Mouse (Mus musculus): Measurements from ENCODE around the gene 1700024G13Rik. TPM values are rescaled to one million over a fixed set of nuclear protein-coding genes. Genes with fewer than 3 reads are reported as not detected.
"Not testable (repeated sequence)": the region's sequence is repeated elsewhere in the genome, so short reads cannot be mapped to it uniquely, and the experiment has no call there.

Gene 1700024G13Rik
- polyA plus RNA-seq, 1 experiment: 0.52 TPM

- WGBS: 16% methylated on average over 15 of the region's 15 CpGs
- Histone ChIP-seq H3K4me3 (replicated peaks; ENCODE audit: insufficient read depth, low read depth, low read length) (peak overlapping the region; percentile 10), H3K27me3 (ENCODE audit: control insufficient read depth, insufficient read depth, low read length) (no peaks in the 10 kb centered on the region; the same call in 1 of the 2 replicates), H3K4me1 (ENCODE audit: control insufficient read depth, insufficient read depth, low read length) (peaks cover 4% of the 10 kb centered on the region; the same call in 1 of the 2 replicates), H3K27ac (ENCODE audit: insufficient read depth, low read length) (no peak overlapping the region)
- DNase-seq: peak; percentile 12 to 15
- no peak for TF ChIP-seq CTCF (IDR thresholded peaks at IDR 0.05; ENCODE audit: borderline replicate concordance, insufficient read depth, low read depth, low read length)
- no peak for TF ChIP-seq POLR2A (IDR thresholded peaks at IDR 0.05; ENCODE audit: borderline replicate concordance, insufficient read depth, low read length)
These were observed 6.6 kb downstream of the 1700024G13Rik start for GRCm38 (mm10) chr14:32381619-32382018.

GRCm38 (mm10) chr14:32381066-32381465 is 7.1 kb downstream of the 1700024G13Rik start:
- TF ChIP-seq CTCF (IDR thresholded peaks at IDR 0.05; ENCODE audit: borderline replicate concordance, insufficient read depth, low read depth, low read length) (no peak), POLR2A (IDR thresholded peaks at IDR 0.05; ENCODE audit: borderline replicate concordance, insufficient read depth, low read length) (no peak)
- peak overlapping the region; percentile 5 for H3K4me3 ChIP-seq (replicated peaks; ENCODE audit: insufficient read depth, low read depth, low read length)
- no peaks in the 10 kb centered on the region; the same call in 1 of the 2 replicates for H3K27me3 ChIP-seq (ENCODE audit: control insufficient read depth, insufficient read depth, low read length)
- WGBS: 11% methylated on average over 7 of the region's 7 CpGs
- peak; percentile 50 to 55 for DNase-seq
- no peak overlapping the region for H3K27ac ChIP-seq (ENCODE audit: insufficient read depth, low read length)
- peaks cover 4% of the 10 kb centered on the region; the same call in 1 of the 2 replicates for H3K4me1 ChIP-seq (ENCODE audit: control insufficient read depth, insufficient read depth, low read length)

- no peak overlapping the region for H3K27ac ChIP-seq (ENCODE audit: insufficient read depth, low read length)
- no peaks in the 10 kb centered on the region; the same call in 1 of the 2 replicates for H3K27me3 ChIP-seq (ENCODE audit: control insufficient read depth, insufficient read depth, low read length)
- 85% methylated on average over 3 of the region's 3 CpGs for WGBS
- no peak overlapping the region for H3K4me3 ChIP-seq (replicated peaks; ENCODE audit: insufficient read depth, low read depth, low read length)
- no peak for DNase-seq
- TF ChIP-seq CTCF (IDR thresholded peaks at IDR 0.05; ENCODE audit: borderline replicate concordance, insufficient read depth, low read depth, low read length) (no peak), POLR2A (IDR thresholded peaks at IDR 0.05; ENCODE audit: borderline replicate concordance, insufficient read depth, low read length) (no peak)
- peaks cover 4% of the 10 kb centered on the region; the same call in 1 of the 2 replicates for H3K4me1 ChIP-seq (ENCODE audit: control insufficient read depth, insufficient read depth, low read length)
These were observed 8.1 kb downstream of the 1700024G13Rik start for GRCm38 (mm10) chr14:32380099-32380480.

- Histone ChIP-seq H3K27me3 (ENCODE audit: control insufficient read depth, insufficient read depth, low read length) (no peaks in the 10 kb centered on the region; the same call in 1 of the 2 replicates), H3K27ac (ENCODE audit: insufficient read depth, low read length) (no peak overlapping the region), H3K4me3 (replicated peaks; ENCODE audit: insufficient read depth, low read depth, low read length) (no peak overlapping the region), H3K4me1 (ENCODE audit: control insufficient read depth, insufficient read depth, low read length) (peaks cover 4% of the 10 kb centered on the region; the same call in 1 of the 2 replicates)
- TF ChIP-seq POLR2A (IDR thresholded peaks at IDR 0.05; ENCODE audit: borderline replicate concordance, insufficient read depth, low read length) (no peak), CTCF (IDR thresholded peaks at IDR 0.05; ENCODE audit: borderline replicate concordance, insufficient read depth, low read depth, low read length) (no peak)
- no peak for DNase-seq
- 63% methylated on average over 22 of the region's 22 CpGs for WGBS
These were observed 8.6 kb downstream of the 1700024G13Rik start for GRCm38 (mm10) chr14:32379395-32380098.

DNA sequence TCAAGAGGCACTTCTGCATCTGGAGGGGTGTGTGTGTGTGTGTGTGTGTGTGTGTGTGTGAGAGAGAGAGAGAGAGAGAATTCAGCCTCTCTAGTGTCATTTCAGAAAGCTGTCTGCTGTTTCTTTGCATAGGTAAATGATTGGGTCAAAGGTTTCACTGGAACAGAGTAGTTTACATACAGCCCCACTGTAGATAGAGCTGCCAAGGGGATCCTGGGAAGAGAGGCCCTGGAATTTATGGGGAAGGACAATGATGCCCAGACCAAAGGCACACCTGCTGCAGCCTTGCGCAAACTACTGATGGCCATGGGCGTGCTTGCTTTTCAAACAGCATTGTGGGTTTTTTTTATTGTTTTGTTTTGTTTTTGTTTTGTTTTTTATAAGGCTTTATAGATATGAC is 15.7 kb downstream of the 1700024G13Rik start:
- Histone ChIP-seq H3K27me3 (ENCODE audit: control insufficient read depth, insufficient read depth, low read length) (no peaks in the 10 kb centered on the region; the same call in 1 of the 2 replicates), H3K27ac (ENCODE audit: insufficient read depth, low read length) (no peak overlapping the region), H3K4me1 (ENCODE audit: control insufficient read depth, insufficient read depth, low read length) (no peaks in the 10 kb centered on the region), H3K4me3 (replicated peaks; ENCODE audit: insufficient read depth, low read depth, low read length) (no peak overlapping the region)
- 97% methylated on average over 2 of the region's 2 CpGs for WGBS
- DNase-seq: no peak
- TF ChIP-seq POLR2A (IDR thresholded peaks at IDR 0.05; ENCODE audit: borderline replicate concordance, insufficient read depth, low read length): no peak
- TF ChIP-seq CTCF (IDR thresholded peaks at IDR 0.05; ENCODE audit: borderline replicate concordance, insufficient read depth, low read depth, low read length): no peak

GRCm38 (mm10) chr14:32369756-32370155 is 18.4 kb downstream of the 1700024G13Rik start:
- no peak for TF ChIP-seq POLR2A (IDR thresholded peaks at IDR 0.05; ENCODE audit: borderline replicate concordance, insufficient read depth, low read length)
- no peak overlapping the region for H3K4me3 ChIP-seq (replicated peaks; ENCODE audit: insufficient read depth, low read depth, low read length)
- H3K27me3 ChIP-seq (ENCODE audit: control insufficient read depth, insufficient read depth, low read length): no peaks in the 10 kb centered on the region; the same call in 1 of the 2 replicates
- DNase-seq: no peak
- 35% methylated on average over 7 of the region's 7 CpGs for WGBS
- no peak overlapping the region for H3K27ac ChIP-seq (ENCODE audit: insufficient read depth, low read length)
- no peaks in the 10 kb centered on the region for H3K4me1 ChIP-seq (ENCODE audit: control insufficient read depth, insufficient read depth, low read length)

DNA sequence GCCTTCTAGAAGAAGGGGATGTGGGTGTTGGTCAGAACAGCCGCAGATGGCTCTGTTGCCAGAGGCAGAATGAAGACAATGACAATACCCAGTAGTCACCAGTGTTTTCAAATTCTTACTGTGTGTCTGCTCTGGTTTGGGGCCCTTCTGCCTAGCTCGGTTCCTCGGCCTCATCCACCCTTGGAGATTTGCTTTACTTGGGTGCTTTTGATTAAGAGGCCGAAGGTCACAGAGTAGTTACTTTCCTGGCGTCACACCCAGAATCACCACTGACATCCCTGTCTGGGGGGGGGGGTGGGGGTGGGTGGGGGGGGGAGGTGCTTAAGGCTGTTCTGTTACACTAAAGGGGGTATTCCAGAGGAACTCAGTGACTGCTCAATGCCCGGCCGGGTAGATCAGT is 23.8 kb downstream of the 1700024G13Rik start:
- H3K27ac ChIP-seq (ENCODE audit: insufficient read depth, low read length): no peak overlapping the region
- 60% methylated on average over 7 of the region's 7 CpGs for WGBS
- DNase-seq: no peak
- no peaks in the 10 kb centered on the region for H3K4me1 ChIP-seq (ENCODE audit: control insufficient read depth, insufficient read depth, low read length)
- no peaks in the 10 kb centered on the region; the same call in 1 of the 2 replicates for H3K27me3 ChIP-seq (ENCODE audit: control insufficient read depth, insufficient read depth, low read length)
- TF ChIP-seq POLR2A (IDR thresholded peaks at IDR 0.05; ENCODE audit: borderline replicate concordance, insufficient read depth, low read length) (no peak), CTCF (IDR thresholded peaks at IDR 0.05; ENCODE audit: borderline replicate concordance, insufficient read depth, low read depth, low read length) (no peak)
- no peak overlapping the region for H3K4me3 ChIP-seq (replicated peaks; ENCODE audit: insufficient read depth, low read depth, low read length)

GRCm38 (mm10) chr14:32351181-32351920 is 36.8 kb downstream of the 1700024G13Rik start:
- not testable (repeated sequence) for H3K4me1 ChIP-seq (ENCODE audit: control insufficient read depth, insufficient read depth, low read length); H3K27me3 ChIP-seq (ENCODE audit: control insufficient read depth, insufficient read depth, low read length); H3K27ac ChIP-seq (ENCODE audit: insufficient read depth, low read length); DNase-seq; H3K4me3 ChIP-seq (replicated peaks; ENCODE audit: insufficient read depth, low read depth, low read length)
- WGBS: 36% methylated on average over 6 of the region's 6 CpGs

Data from cerebellum, adult 2 months (tissue).